Mouse (Mus musculus): ENCODE measurements around the gene 6030468B19Rik. TPM values are rescaled to one million over a fixed set of nuclear protein-coding genes. Genes with fewer than 3 reads are reported as not detected.

The 6030468B19Rik gene
- polyA plus RNA-seq, 1 experiment = 7.6 TPM

GRCm38 (mm10) chr11:117794035-117794551, 3.4 kb upstream of the 6030468B19Rik start:
- 60% methylated on average over 4 of the region's 4 CpGs for WGBS
- H3K27ac ChIP-seq (ENCODE audit: insufficient read depth, low read length) = no peak overlapping the region

GRCm38 (mm10) chr11:117796954-117797353, 506 bp upstream of the 6030468B19Rik start:
- H3K27ac ChIP-seq (ENCODE audit: insufficient read depth, low read length) = no peak overlapping the region; the same call in 1 of the 2 replicates
- H3K27me3 ChIP-seq (ENCODE audit: control insufficient read depth, insufficient read depth, low read length) = no peaks in the 10 kb centered on the region
- H3K36me3 ChIP-seq (ENCODE audit: control insufficient read depth, insufficient read depth, low read length) = no peaks in the 10 kb centered on the region
- WGBS = 56% methylated on average over 5 of the region's 5 CpGs
- no peak overlapping the region for H3K4me3 ChIP-seq (ENCODE audit: extremely low read depth, insufficient read depth, insufficient read length)
- H3K4me1 ChIP-seq (ENCODE audit: control insufficient read depth, insufficient read depth, insufficient read length) = peaks cover 39% of the 10 kb centered on the region
- DNase-seq (ENCODE audit: low read depth in 1 of 2, low spot score in 2 of 2) = no peak
- no peak for TF ChIP-seq CTCF (IDR thresholded peaks at IDR 0.05; ENCODE audit: extremely low read depth, insufficient read depth, insufficient read length, insufficient replicate concordance)
- no peak for TF ChIP-seq POLR2A (IDR thresholded peaks at IDR 0.05; ENCODE audit: low read depth, low read length)

More at GRCm38 (mm10) chr11:117794035-117794551, 3.4 kb upstream of the 6030468B19Rik start:
- no peak overlapping the region for H3K4me3 ChIP-seq (ENCODE audit: extremely low read depth, insufficient read depth, insufficient read length)
- no peaks in the 10 kb centered on the region for H3K27me3 ChIP-seq (ENCODE audit: control insufficient read depth, insufficient read depth, low read length)
- TF ChIP-seq POLR2A (IDR thresholded peaks at IDR 0.05; ENCODE audit: low read depth, low read length) = no peak
- TF ChIP-seq CTCF (IDR thresholded peaks at IDR 0.05; ENCODE audit: extremely low read depth, insufficient read depth, insufficient read length, insufficient replicate concordance) = no peak
- no peaks in the 10 kb centered on the region for H3K36me3 ChIP-seq (ENCODE audit: control insufficient read depth, insufficient read depth, low read length)
- DNase-seq (ENCODE audit: low read depth in 1 of 2, low spot score in 2 of 2) = no peak
- H3K4me1 ChIP-seq (ENCODE audit: control insufficient read depth, insufficient read depth, insufficient read length) = peaks cover 42% of the 10 kb centered on the region

GRCm38 (mm10) chr11:117798160-117798541, 691 bp downstream of the 6030468B19Rik start:
- peak in 1 of 2 experiments; percentile 49 for DNase-seq (ENCODE audit: low read depth in 1 of 2, low spot score in 2 of 2)
- Histone ChIP-seq H3K36me3 (ENCODE audit: control insufficient read depth, insufficient read depth, low read length) (no peaks in the 10 kb centered on the region), H3K27me3 (ENCODE audit: control insufficient read depth, insufficient read depth, low read length) (no peaks in the 10 kb centered on the region), H3K27ac (ENCODE audit: insufficient read depth, low read length) (peak overlapping the region; percentile 91), H3K4me3 (ENCODE audit: extremely low read depth, insufficient read depth, insufficient read length) (peak overlapping the region; percentile 41; the same call in 1 of the 2 replicates), H3K4me1 (ENCODE audit: control insufficient read depth, insufficient read depth, insufficient read length) (peaks cover 36% of the 10 kb centered on the region)
- WGBS = 26% methylated on average over 2 of the region's 2 CpGs
- TF ChIP-seq POLR2A (IDR thresholded peaks at IDR 0.05; ENCODE audit: low read depth, low read length) (no peak), CTCF (IDR thresholded peaks at IDR 0.05; ENCODE audit: extremely low read depth, insufficient read depth, insufficient read length, insufficient replicate concordance) (no peak)

DNA sequence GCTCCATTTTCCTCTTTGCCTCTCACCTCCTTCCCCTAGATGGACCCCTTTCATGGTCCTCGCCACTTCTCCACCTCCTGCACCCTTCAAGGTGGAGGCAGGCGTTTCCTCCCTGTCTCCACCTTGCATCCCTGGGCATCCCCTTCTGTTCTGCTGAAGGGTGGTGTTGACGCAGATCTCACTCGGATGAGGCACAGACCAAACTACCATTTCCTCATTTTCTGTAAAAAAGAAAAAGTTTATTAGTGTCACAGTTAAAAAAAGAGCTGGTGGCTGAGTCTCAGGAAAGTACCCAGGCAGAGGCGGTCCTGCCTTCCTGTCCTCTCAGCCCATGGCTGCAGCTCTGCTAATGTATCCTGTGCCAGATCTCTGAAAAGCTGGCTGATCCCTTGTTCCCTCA, 1.7 kb downstream of the 6030468B19Rik start:
- DNase-seq (ENCODE audit: low read depth in 1 of 2, low spot score in 2 of 2) = no peak
- Histone ChIP-seq H3K36me3 (ENCODE audit: control insufficient read depth, insufficient read depth, low read length) (no peaks in the 10 kb centered on the region), H3K27ac (ENCODE audit: insufficient read depth, low read length) (peak overlapping the region; percentile 91), H3K27me3 (ENCODE audit: control insufficient read depth, insufficient read depth, low read length) (no peaks in the 10 kb centered on the region), H3K4me3 (ENCODE audit: extremely low read depth, insufficient read depth, insufficient read length) (peak overlapping the region; percentile 41; the same call in 1 of the 2 replicates), H3K4me1 (ENCODE audit: control insufficient read depth, insufficient read depth, insufficient read length) (peaks cover 33% of the 10 kb centered on the region)
- whole genome bisulfite sequencing = 16% methylated on average over 5 of the region's 5 CpGs
- no peak for TF ChIP-seq CTCF (IDR thresholded peaks at IDR 0.05; ENCODE audit: extremely low read depth, insufficient read depth, insufficient read length, insufficient replicate concordance)
- TF ChIP-seq POLR2A (IDR thresholded peaks at IDR 0.05; ENCODE audit: low read depth, low read length) = no peak

DNA sequence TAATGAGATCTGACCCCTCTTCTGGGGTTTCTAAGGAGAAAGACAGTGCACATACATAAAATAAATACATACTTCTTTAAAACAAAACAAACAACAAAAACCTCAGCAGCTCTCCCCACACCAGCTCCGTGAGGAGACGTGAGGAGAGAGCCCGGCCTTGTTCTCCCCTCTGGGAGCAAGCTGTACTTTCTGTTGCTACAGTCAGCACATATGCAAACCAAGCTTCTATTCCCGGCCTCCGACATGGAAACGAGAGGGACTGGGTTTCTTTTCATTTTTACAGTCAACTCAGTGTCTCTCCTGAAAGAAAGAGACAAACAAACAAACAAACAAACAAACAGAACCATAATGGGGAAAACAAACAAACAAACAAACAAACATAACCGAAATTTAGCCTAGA, 2.6 kb downstream of the 6030468B19Rik start:
- Histone ChIP-seq H3K36me3 (ENCODE audit: control insufficient read depth, insufficient read depth, low read length) (no peaks in the 10 kb centered on the region), H3K4me3 (ENCODE audit: extremely low read depth, insufficient read depth, insufficient read length) (no peak overlapping the region), H3K27me3 (ENCODE audit: control insufficient read depth, insufficient read depth, low read length) (no peaks in the 10 kb centered on the region), H3K4me1 (ENCODE audit: control insufficient read depth, insufficient read depth, insufficient read length) (peaks cover 33% of the 10 kb centered on the region), H3K27ac (ENCODE audit: insufficient read depth, low read length) (peak overlapping the region; percentile 91)
- no peak for DNase-seq (ENCODE audit: low read depth in 1 of 2, low spot score in 2 of 2)
- 92% methylated on average over 7 of the region's 7 CpGs for WGBS
- TF ChIP-seq CTCF (IDR thresholded peaks at IDR 0.05; ENCODE audit: extremely low read depth, insufficient read depth, insufficient read length, insufficient replicate concordance) (no peak), POLR2A (IDR thresholded peaks at IDR 0.05; ENCODE audit: low read depth, low read length) (no peak)

GRCm38 (mm10) chr11:117801650-117802049, 4.2 kb downstream of the 6030468B19Rik start:
- DNase-seq (ENCODE audit: low read depth in 1 of 2, low spot score in 2 of 2) = no peak
- no peak overlapping the region for H3K27ac ChIP-seq (ENCODE audit: insufficient read depth, low read length)

DNA sequence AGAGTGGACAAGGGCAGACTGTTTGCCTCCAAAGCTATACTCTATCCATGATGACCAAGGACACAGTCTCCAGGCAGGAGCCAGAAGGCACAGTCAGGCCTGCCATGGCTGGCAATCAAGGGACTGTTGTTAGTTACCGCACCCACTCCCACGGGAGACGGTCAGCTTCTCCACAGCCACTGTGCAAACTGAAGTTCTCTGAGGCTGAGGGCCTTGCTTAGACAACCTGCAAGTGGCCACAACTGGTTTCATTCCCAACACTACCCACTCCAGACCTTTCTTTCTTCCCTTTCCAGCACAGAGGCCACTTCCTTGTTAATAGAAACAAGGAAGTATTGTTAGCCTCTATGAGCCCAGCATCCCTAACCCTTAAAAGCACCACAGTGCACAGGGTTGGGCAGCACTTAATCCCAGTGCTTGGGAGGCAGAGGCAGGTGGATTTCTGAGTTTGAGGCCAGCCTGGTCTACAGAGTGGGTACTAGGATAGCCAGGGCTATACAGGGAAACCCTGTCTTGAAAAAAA, 5.8 kb downstream of the 6030468B19Rik start:
- peak overlapping the region; percentile 4; the same call in 1 of the 2 replicates for H3K27ac ChIP-seq (ENCODE audit: insufficient read depth, low read length)
- TF ChIP-seq CTCF (IDR thresholded peaks at IDR 0.05; ENCODE audit: extremely low read depth, insufficient read depth, insufficient read length, insufficient replicate concordance) (no peak), POLR2A (IDR thresholded peaks at IDR 0.05; ENCODE audit: low read depth, low read length) (no peak)
- H3K27me3 ChIP-seq (ENCODE audit: control insufficient read depth, insufficient read depth, low read length) = no peaks in the 10 kb centered on the region
- H3K36me3 ChIP-seq (ENCODE audit: control insufficient read depth, insufficient read depth, low read length) = no peaks in the 10 kb centered on the region
- peaks cover 12% of the 10 kb centered on the region for H3K4me1 ChIP-seq (ENCODE audit: control insufficient read depth, insufficient read depth, insufficient read length)
- no peak for DNase-seq (ENCODE audit: low read depth in 1 of 2, low spot score in 2 of 2)
- 92% methylated on average over 3 of the region's 3 CpGs for WGBS
- H3K4me3 ChIP-seq (ENCODE audit: extremely low read depth, insufficient read depth, insufficient read length) = no peak overlapping the region

More at GRCm38 (mm10) chr11:117801650-117802049, 4.2 kb downstream of the 6030468B19Rik start:
- peaks cover 25% of the 10 kb centered on the region for H3K4me1 ChIP-seq (ENCODE audit: control insufficient read depth, insufficient read depth, insufficient read length)
- TF ChIP-seq CTCF (IDR thresholded peaks at IDR 0.05; ENCODE audit: extremely low read depth, insufficient read depth, insufficient read length, insufficient replicate concordance) = no peak
- TF ChIP-seq POLR2A (IDR thresholded peaks at IDR 0.05; ENCODE audit: low read depth, low read length) = no peak
- WGBS = 94% methylated on average over 7 of the region's 7 CpGs
- no peaks in the 10 kb centered on the region for H3K27me3 ChIP-seq (ENCODE audit: control insufficient read depth, insufficient read depth, low read length)
- no peaks in the 10 kb centered on the region for H3K36me3 ChIP-seq (ENCODE audit: control insufficient read depth, insufficient read depth, low read length)
- H3K4me3 ChIP-seq (ENCODE audit: extremely low read depth, insufficient read depth, insufficient read length) = no peak overlapping the region

Measured in spleen, adult 2 months (tissue).